In genomic region chr17:70834430-70834965, GRCm38 (mm10) we compare ENCODE assay signal across 8 mouse cellular contexts. TPM values are rescaled to one million over a fixed set of nuclear protein-coding genes. Genes with fewer than 3 reads are reported as not detected.
A peak's percentile ranks its signal among the peaks of the same experiment; 100 is the strongest.
DNase-seq lines count a peak whose midpoint lies in the region; ATAC-seq lines count a peak whose summit lies in the region.

No protein-coding gene starts in this region.

- H3K27ac ChIP-seq in heart, embryonic 15.5 days = no peak overlapping the region

- peaks cover 5% of the 10 kb centered on the region for H3K27me3 ChIP-seq in heart, embryonic 15.5 days
- peaks cover 43% of the 10 kb centered on the region for H3K27me3 ChIP-seq in megakaryocyte, embryonic 14.5 days (replicated peaks)

- DNase-seq in cerebellum, postnatal 10 days = peak; percentile 27 to 42
- no peak for DNase-seq in cerebellum, adult 9-10 months
- peak; percentile 60 for DNase-seq in embryo, embryonic 10 days (ENCODE audit: low spot score)
- peak; percentile 57 for DNase-seq in kidney, postnatal 10 days
- DNase-seq in T-cell, adult 2 months (ENCODE audit: low spot score) = no peak
- no peak for DNase-seq in layer of hippocampus, postnatal 10 days (ENCODE audit: low spot score in 2 of 2)

- peak overlapping the region; percentile 91 for H3K4me2 ChIP-seq in heart, embryonic 15.5 days

- ATAC-seq in heart, embryonic 15.5 days (replicated peaks; ENCODE audit: insufficient number of reproducible peaks, insufficient read depth, low FRiP score, low read depth) = no peak

- no peaks in the 10 kb centered on the region for H3K36me3 ChIP-seq in heart, embryonic 15.5 days
- no peaks in the 10 kb centered on the region for H3K36me3 ChIP-seq in megakaryocyte, embryonic 14.5 days (replicated peaks; ENCODE audit: low read length)

- H3K9ac ChIP-seq in heart, embryonic 15.5 days = peak overlapping the region; percentile 43

- H3K4me3 ChIP-seq in heart, embryonic 15.5 days = peak overlapping the region; percentile 52
- H3K4me3 ChIP-seq in megakaryocyte, embryonic 14.5 days (replicated peaks) = peak overlapping the region; percentile 88

- no peaks in the 10 kb centered on the region for H3K9me3 ChIP-seq in heart, embryonic 15.5 days (replicated peaks)
- peaks cover 6% of the 10 kb centered on the region for H3K9me3 ChIP-seq in megakaryocyte, embryonic 14.5 days

- WGBS in heart, embryonic 15.5 days = under 1% methylated on average over 29 of the region's 29 CpGs

- H3K4me1 ChIP-seq in heart, embryonic 15.5 days (replicated peaks) = peaks cover 13% of the 10 kb centered on the region
- peaks cover 10% of the 10 kb centered on the region for H3K4me1 ChIP-seq in megakaryocyte, embryonic 14.5 days

RNA-seq across cellular contexts. Expression of gene Tgif1, which starts 18.8 kb away (rescaled TPM):
- polyA plus RNA-seq in heart, embryonic 15.5 days (2015; fragmentation: Nextera tagmentation; extraction: Ambion mirVana) = 19.6 and 28.1 TPM in 2 replicates
- polyA plus RNA-seq in megakaryocyte, embryonic 14.5 days (2012; ENCODE audit: insufficient read depth, low replicate concordance) = 1.7 and 4.9 TPM in 2 replicates
- 1 to 10 TPM; 2.6 to 3.9 TPM for total RNA-seq in layer of hippocampus, postnatal 10 days (2021)

Comparison
In these comparisons a context has a peak if more than half of its experiments do, and no peak if none do; other contexts are left out.
1. DNase-seq: peak in cerebellum, postnatal 10 days (2 of 2), embryo, embryonic 10 days (single experiment) and kidney, postnatal 10 days (single experiment); none in cerebellum, adult 9-10 months (single experiment), T-cell, adult 2 months (single experiment) and layer of hippocampus, postnatal 10 days (0 of 2).